Mouse (Mus musculus) lung, postnatal 4 days (tissue): ENCODE data around the gene Rhox7b.
"Not testable (repeated sequence)": the region's sequence is repeated elsewhere in the genome, so short reads cannot be mapped to it uniquely, and the experiment has no call there.

Source experiments
- DNase-seq, 2 experiments: peaks; one replicate each; pipeline ENCODE4 v3.0.0; 2021

The Rhox7b gene

DNA sequence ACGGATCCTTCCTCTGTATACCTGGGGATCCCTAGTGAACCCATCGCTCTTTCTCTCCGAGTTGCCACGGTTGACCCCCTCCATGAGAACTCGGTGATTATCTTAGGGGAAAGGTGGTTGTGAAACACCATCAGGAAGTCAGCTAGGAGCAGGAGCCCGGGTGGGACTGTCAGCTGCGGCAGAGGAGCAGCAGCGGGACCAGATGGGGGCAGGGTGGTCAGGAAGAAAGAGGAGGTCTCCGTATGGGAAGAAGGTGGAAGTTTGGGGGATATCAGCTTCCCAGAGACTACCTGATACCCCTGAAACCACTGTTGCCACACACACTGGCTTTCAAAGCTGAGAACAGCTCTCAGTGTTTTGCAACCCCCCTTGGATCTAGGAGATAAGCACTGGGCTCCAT lies at the start of gene Rhox7b:
Rhox7b (minus strand) TSS at position 101 of the 400 bp plus-strand sequence.
- DNase-seq: not testable (repeated sequence)

DNA sequence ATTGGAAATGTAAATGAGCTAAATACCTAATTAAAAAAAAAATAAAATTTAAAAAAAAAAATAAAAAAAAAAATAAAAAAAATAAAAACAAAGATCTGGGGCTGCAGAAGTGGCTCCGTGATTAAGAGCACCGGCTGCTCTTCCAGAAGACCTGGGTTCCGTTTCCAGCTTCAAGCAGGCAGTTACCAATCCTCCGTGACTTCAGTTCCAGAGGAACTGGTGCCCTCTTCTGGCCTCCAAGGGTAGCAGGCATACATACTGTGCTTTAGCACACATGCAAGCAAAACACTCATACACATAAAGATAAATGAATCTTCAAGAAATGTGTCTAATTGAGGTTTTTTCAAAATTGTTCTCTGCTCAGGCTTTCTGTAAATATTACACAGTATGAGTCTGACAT lies 19.3 kb upstream of the Rhox7b start:
- no peak for DNase-seq

DNA sequence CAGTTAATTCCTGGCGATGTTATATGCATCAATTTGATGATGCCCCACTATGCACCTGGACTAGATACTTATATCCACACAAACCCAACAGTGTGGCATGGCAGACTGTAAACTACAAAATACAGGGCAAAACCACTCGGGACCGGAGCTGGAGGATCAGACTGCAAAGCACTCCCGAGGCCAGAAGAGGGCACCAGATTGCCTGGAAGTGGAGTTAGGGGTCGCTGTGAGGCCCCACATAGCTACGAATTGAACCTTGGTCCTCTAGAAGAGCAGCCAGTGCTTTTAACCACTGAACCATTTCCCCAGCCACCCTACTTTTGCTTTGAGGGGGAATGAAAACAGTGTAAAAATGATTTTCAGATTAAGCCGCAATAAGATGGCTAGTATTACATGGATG lies 11.5 kb upstream of the Rhox7b start:
- DNase-seq: no peak

DNA sequence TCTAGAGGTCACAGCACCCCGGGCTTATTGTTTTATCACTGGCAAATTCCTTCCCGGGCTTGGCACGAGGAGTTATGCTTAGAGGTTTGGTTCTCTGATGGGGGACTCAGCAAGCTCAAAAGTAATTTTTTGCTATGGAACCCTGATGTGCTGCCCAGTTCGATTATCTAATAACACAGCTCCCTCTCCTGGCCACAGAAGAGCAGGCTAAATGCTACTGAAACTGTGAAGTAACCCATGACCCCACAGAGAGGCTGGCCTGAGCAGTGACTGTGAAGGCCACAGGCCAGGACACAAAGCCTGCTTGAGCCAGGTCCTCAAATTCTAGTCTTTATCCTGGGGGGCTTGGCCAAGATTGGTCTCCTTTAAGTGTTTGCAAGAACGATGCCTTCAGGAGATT lies 6.7 kb upstream of the Rhox7b start:
- no peak for DNase-seq

DNA sequence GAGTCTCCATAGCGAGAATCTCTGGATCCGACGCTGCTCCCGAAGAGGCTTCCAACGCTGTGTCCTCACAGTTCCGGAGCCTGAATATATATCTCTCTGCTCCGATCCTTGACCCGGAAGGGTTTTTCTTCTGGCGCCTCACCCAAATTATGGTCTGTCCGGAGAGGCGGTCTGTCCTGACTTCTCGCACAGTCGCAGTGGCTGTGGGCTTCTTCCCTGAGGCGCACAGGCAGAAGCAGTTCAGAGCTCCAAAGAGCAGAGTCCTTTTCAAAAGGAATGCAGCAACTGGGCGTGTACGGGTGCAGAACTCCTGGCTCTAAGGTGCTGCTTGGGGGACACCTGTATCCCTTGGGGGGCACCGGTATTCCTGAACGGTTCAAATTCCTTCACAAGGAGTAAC lies 4.6 kb upstream of the Rhox7b start, which contains the start of gene Rhox9:
Rhox9 (minus strand) TSS at position 101 of the 400 bp plus-strand sequence.
- DNase-seq: not testable (repeated sequence)

DNA sequence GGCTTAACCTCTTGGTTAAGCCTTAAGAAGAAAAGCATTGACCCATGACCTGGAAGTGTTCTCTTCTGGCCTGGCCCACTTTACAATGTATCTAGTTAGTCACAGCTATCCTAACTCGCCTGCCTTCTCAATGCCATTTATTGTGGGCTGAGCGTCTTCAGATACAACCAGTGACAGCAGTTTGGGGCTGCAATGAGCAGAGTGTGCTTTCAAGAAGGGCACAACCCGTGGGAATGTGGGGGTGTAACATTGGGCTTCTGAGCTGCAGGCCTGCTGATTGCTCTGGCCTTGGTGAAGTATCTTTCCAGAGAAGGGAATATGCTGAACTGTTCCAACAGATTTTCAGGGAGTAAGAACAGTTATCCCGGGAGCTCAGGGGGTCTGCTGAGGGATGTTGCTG lies 18.2 kb downstream of the Rhox7b start, which contains the start of gene Rhox8:
Rhox8 (minus strand) TSS at position 101 of the 400 bp plus-strand sequence.
- DNase-seq: no peak

DNA sequence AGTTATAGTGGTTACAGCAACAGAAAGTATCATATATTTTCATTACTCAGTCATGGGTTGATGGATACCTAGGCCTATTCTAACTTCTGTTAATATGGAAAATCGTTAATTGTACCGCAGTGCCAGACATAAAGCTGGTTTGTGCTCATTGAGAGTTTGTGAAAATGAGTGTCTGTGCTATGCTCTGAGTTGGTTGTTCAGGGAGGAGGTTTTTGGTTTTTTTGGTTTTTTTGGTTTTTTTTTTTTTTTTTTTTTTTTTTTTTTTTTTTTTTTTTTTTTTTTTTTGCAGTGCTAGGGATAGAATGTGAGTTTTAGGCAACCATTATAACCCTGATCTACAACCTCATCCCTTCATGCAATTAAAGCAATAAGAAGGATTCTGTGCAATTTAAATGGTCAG lies 25.4 kb downstream of the Rhox7b start:
- DNase-seq: no peak
